Mouse (Mus musculus) cerebellum, adult 9-10 months (tissue): ENCODE measurements around the gene Usp5.

Experiments used
- DNase-seq: peaks from one replicate; pipeline ENCODE4 v3.0.0; 2022

Gene Usp5

DNA sequence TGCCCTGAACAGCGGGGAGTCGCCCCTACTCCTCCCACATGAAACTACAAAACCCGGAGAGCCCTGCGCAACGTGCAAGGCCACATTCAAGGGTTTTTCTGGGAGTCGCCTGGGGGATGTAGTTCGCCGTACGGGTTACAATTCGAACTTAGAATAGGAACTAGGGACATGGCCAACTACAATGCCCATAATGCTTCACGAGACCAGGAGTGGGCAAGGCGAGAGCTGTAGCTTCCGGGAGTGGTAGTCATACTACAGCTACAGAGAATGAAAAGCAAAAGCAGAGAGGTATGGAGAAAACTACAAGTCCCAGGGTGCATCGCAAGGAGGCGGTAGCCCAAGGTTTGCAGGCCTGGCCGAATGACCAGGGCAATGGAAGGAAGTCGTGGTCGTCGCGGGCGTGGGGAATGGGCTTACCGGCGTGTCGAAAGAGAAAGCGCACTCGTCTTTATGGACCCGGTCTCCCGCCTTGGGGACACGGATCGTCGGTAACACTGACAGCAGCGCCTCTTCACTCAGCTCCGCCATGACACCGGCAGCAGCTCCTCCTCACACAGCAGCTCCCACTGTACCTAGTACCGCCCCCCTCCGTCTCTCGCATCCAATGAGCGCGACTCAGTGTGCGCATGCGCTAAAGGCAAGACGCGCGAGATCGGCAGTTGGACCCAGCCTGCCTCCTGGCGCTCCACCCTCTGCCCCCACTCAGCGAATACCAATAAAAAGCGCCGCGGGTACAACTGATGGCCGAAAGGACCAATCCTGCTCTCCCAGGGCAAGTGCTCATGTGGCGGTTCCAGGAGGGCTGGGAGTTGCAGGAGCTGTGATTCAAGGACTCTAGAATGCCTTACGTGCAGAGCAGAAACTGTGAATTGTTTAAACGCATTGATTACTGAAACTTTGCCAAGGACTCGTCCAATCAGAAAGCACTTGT is at the start of gene Usp5, which contains the start of gene Cdca3:
TSS of gene Usp5 (minus strand) at position 617 of the 931 bp plus-strand sequence.
TSS of gene Cdca3 (plus strand) at position 680 of the 931 bp plus-strand sequence.
- peak; percentile 100 for DNase-seq

DNA sequence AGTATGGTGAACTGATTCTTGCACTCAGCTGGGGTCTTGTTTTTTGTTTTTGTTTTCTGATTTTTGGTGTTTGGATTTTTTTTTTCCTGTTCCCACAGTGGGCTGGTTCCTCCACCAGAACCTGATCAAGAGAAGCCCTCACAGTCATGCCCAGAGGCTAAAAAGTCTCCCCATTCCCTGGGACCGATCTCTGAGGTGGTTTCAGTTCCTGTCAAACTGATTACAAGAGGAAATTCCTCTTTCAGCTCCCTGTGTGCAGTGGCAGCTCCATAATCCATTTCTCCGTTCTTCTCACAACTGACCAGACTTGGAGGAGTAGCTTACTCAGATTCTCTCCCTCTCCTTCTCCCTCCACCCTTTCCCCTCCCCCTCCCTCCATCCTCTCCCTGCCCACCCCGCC is 45.1 kb upstream of the Usp5 start:
- no peak for DNase-seq

DNA sequence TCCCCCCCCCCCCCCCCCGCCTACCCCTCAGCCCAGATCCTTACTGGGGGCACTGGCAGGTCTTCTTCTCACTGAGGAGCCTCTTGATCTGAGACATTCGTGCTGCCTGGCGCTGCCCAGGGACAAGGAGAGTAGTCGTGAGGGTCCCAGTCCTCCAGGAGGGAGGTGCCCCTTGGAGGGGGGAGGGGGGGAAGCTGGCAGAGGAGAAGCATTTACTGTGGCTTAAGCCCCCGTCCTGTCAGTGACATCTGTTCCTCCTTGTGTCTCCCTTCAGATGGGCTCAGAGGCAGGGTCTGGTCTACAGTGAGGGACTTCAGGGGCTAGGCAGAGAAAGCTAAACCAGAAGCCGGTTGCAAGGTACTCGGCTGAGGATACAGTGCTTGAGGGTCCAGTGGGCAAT is 37.3 kb upstream of the Usp5 start:
- no peak for DNase-seq

DNA sequence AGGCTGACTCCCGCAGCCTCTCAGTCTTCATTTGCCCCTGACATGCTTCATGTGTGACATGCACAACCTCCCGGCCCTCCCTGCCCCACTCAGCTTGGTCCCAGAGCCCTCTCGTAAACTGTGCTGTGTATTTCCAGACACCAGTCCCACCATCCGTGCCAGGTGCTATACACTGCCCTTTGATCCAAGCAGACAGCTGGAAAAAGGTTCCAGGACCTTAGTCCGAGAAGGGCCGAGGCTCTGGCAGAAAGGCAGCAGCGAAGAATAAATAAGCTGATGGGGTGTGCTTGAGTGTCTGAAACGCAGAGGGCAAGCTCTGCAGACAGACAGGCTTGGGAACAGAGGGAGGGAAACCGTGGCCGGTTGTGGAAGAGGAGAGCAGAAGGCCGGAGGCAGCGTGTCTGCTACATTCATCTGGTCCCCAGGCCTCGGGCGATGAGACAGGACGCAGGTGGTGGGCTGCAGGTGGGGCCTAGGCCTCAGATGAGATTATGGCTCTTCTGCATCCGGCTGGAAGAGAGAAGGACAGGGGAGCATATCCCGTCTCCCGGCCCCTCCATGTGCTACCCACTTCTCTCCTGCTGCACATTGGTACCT is 36.6 kb upstream of the Usp5 start:
- no peak for DNase-seq

DNA sequence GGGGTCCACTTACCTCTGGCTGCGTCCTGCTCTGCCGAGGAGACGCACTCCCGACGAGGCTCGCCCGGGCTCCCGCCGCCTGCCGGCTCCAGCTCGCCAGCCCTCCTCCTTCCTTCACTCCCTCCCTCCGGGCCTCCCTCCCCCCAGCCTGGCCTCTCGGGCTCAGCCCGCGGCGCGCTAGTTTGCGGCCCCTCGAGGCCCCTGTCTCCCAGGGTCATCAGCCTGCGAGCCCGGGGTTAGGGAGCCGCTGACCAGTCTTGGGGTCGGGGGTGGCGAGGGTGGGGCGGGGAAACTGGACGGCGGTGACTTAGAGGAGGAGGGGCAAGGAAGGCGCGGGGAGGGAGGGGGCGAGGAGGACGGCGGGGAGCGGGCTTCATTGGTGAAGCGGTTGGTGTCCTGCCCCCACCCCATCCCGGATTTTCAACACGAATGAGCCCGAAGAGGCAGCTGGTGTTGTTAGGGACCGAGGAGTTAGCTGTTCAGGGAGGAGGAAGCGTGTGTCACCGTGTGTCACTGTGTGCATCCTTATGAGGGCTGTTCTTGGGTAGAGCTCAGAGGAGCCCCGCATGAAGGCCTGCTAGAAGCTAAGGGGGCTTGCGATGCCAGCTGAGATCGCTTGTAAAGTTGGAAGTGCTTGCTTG is 34.5 kb upstream of the Usp5 start, which contains the start of gene Gpr162:
TSS of gene Gpr162 (minus strand) at position 326 of the 641 bp plus-strand sequence.
- DNase-seq = peak; percentile 80

DNA sequence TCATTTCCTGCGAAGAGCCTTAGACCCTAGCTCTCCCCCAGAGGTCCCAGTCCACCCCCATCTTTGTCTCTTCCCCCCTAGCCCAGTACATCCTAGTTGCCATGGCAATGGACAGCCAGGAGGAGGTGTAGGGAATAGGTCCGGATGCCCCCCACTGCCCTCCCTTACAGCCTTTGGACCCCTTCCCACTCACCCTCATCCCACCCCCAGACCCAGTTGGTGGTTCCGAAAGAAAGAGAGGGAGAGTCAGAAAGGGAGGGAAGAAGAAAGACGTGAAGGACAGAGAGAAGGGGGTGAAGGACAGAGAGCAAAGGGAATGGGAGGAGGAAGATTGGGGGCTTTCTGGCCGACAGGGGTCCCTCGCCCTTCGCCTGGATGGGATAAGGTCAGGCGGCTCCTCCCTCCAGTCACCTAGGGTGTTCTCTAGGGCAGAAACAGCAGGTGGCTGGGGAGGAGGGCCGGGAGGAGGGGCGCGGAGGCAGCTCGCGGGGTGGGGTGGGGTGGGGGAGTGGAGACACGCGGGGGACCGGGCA is 33.9 kb upstream of the Usp5 start:
- peak; percentile 75 for DNase-seq

DNA sequence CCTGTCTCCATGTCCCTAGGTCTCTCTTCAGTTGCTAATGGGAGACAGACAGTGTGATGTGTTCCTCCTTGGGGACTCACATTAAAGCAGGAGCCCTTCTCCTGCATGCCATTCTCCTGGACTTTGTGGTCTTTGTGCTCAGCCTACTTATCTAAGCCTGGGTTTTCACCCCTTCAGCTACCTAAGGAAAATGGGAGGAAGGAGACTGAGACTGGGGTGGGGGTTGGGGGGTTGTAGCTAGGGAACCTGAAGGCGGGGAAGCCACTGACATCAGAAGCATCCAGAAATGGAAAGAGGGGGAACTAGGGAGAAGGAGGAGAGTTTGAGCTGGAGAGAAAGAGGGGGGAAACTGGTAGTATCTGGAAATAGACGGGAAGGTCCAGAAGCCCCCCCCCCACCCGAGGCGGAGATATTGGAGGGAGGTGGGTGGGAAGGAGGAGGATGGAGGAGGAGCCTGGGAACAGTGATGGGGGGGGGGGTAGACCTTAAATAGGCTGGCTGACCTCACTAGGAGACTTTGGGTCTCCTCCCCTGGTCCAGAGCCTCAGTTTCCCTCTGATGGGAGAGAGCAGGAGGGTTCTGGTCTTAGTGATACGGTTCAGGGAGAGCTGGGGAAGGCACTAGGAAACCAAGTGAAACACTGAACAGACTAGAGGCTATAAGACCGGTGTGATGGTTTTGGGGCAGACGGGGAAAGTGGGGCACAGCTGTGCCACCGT is 33.3 kb upstream of the Usp5 start:
- DNase-seq = peak; percentile 53

DNA sequence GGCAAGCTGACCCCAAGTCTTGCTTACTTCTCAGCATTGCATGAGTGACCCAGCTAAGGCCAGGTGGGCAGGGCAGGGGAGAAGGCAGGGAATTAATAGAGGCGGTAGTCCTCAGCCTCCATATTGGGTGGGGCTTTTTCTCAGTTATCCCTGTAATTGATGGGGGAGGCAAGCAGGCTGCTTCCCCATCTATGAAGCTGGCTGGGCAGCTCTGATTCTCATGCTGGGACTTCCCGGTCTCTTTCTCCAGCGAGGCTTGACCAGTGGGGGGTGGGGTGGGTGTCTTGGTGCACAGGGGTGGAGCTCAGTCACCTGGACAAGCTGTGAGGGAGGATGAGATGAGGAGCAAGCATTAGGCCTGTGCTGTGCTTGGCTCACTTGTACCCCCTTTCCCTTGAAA is 32.5 kb upstream of the Usp5 start:
- no peak for DNase-seq

DNA sequence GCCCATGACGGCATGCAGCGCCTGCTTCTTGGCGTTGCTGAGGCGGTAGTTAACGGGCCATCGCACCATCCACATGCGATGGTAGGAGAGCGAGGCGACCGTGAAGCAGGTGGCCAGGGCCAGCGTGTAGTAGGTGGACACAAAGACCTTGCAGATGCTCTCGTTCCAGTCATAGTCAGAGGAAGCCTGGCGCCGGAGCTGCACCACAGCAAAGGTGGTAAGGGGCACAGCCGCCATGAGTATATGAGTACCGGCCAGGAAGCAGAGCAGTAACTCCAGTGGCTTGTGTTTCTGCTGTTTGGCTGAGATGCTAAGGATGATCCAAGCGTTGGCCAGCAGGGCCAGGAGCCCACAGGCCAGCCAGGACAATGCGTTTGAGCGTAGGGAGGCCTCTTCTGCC is 32.0 kb upstream of the Usp5 start:
- peak; percentile 61 for DNase-seq

DNA sequence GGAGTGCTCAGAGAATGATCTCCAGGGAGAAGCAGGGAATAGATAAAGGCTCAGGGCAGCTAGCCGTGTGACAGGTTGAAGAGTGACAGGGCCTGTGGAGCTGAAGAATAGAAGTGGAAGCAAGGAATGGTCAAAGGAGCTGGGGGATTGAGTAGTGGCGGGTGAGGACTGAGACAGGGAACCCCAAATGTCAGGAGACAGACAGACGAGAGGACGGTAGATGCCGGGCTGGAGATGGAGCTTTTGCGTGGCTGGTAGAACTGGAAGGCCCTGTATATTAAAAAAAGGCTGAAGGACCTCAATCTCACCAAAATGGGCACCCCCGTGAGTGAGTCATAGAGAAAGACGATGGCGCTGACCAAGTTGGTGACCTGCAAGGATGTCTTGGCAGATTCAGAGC is 31.2 kb upstream of the Usp5 start:
- peak; percentile 55 for DNase-seq

DNA sequence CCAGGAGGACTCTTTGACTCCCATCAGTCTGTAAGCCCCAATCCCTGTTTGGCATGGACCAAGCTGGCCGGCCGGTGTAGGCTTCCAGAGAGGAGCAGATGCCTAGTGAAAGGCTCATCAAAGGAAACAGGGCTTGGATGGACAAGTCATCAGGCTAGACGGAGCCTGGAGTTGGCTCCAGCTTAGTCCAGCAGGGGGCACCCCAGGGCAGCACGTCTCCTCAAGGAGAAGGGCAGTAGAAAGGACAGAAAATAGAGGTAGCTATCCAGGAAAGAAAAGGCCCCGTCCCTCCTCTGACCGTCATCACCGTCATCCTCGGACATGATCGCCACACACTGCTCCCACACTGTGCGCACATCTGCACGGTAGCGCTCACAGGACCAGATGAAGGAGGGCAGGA is 30.4 kb upstream of the Usp5 start:
- DNase-seq = peak; percentile 95

DNA sequence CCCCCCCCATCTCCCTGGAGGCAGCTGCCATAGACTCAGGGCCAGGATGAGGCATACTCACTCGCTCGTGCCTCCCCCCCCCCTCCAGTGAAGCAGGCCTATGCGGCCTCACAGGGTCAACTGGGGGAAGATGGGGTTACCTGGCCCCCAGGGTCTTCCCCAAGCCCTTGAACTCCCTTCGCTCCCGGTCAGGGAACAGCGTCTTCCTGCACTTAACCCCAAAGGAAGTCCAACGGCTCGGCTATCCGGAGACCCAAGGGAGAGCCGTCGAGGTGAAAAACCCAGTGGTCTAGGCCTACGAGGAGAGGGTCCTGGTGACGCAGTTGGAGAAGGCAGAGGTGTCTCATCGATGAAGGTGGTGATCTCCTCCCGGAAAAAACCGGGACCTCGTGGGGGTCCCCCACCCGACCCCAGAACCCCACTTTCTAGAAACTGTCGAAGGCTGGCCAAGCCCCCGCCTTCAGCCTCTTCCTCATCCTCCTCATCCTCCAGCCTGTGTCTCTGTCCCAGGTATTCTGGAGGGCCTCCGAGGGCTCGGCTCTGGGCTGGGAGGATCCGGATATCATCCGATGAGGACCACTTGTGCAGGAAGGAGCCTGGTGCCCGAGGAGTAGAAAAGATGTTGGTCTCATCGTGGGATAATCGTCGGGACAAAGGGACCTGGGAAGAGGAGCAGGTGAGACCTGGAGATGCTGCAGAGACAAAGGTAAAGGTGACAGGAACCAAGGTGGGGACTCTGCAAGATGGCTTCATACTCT is 29.5 kb upstream of the Usp5 start:
- DNase-seq = peak; percentile 54

DNA sequence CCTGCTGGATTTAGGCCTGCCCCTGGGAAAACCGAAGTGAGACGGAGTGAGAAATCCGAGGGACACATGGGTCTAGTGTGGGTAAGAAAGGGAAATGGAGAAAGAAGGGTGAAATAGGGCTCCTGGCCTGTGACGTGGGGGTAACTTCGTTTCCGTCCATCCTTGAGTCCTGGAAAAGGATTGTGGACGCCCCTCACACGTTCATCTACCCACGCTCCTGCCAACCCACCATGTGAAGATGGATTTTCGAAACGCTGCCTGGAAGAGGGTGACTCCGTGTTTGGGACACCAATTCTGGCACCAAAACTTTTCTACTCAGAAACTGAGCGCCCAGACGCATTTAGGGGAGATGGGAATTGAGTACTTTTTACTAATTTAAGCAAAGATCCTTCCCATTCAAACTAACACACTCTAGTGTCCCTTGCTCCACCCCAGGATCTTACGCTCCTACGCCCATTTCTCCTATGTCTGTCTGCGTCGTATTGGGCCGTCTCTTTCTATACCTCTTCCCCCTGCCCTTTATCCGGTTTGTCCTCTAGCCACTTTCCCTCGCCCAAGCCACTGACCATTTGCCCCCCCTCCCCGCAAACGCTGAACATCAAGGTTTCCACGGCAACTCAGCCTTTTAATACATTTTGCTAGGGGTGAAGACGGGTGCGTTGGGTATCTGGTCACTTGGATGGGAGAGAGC is 28.7 kb upstream of the Usp5 start:
- DNase-seq = no peak

DNA sequence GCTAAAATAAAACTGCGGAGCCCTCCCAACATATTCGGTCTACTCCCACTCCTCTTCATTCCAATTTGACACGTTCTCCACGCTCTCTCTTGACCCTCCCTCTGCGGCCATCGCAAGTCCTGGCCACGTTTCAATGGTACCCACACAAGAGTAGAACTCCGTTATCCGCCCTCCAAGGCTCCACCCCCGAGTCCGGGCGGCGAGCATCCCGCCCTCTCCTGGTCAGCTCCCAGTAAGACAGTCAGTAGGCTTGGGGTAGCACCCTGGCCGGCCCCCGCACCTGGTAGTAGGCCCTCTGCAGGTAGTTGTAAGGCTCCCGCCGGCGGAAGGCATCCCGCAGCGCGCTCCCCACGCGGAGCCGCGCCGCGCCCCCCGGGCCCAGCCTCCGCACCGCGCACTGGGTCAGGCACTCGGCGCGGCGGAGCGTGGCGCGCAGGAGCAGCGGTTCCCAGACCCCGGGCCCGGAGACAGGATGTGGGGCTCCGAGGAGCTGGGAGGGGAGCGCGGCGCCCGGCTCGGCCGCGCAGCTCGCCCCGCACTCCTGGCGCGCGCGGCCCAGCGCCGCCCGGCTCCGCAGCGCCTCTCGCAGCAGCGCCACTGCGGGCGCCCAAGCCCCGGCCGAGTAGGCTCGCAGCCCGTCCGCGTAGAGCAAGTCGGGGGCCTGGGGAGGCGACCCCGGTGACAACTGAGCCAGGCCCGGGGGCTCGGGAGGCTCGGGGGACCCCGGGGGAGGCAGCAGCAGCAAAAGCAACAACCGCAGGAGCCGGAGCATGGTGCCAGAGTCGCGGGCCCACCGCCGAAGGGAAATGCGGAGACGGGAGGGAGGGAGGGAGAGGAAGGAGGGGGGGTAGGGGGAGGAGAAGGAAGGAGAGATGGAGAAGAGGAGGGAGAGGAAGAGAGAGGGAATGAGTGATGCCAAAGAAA is 27.9 kb upstream of the Usp5 start, which contains the start of gene P3h3:
TSS of gene P3h3 (minus strand) at position 837 of the 924 bp plus-strand sequence.
- DNase-seq = peak; percentile 94

DNA sequence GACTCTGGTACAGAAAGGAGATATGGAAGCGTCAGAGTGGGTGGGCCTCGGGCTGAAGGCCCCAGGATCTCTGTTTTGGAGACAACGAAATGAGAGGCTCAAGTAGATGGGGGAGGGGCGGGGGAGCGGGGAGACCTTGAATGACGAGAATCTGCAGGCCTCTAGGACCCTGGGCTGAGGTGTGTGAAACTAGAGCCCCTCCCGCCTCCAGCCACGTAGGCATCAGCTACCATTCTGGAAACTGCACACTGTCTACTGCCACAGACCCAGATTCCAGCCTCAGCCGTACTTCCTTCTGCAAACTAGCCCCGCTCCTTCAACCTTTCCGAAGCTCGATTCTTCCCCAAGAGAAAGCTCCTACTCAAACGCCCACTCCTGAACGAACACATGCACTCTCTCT is 27.0 kb upstream of the Usp5 start:
- DNase-seq = peak; percentile 59

DNA sequence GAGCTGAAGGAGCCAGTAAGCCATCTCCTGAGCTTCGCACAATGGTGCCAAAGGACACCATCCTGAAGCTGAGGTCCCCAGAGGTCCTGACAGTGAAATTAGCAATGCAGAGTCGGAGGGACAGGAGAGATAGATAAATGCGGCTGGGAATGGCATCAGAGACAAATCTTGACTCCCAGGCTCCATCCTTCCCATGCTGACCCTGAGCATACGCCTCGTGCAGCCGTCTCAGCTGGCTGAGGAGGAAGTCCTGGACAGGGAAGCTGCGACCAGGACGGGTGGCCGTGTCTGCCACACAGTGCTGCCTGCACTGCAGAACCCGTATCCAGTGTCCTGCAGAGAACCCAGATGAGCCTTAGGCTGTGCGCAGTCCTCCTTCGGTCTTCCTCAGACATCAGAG is 25.4 kb upstream of the Usp5 start:
- no peak for DNase-seq

DNA sequence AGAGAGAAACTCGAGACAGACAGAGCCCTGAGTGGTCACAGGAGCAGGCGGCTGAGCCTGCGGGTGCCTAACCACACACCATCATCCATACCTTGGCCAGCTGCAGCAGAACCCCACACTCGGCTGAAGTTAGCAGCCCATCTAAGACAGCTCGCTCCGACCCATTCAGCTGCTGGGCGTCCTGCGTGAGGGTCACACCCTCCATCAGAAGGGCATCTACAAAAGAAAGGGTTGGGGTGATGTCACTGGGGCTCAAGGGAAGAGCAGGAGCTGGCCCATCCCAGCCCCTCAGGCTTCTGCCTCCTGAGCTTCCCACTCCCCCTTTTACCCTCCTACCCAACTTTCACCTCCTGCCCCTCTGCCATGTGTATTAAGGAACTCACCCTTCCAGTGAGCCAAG is 21.3 kb upstream of the Usp5 start:
- no peak for DNase-seq

DNA sequence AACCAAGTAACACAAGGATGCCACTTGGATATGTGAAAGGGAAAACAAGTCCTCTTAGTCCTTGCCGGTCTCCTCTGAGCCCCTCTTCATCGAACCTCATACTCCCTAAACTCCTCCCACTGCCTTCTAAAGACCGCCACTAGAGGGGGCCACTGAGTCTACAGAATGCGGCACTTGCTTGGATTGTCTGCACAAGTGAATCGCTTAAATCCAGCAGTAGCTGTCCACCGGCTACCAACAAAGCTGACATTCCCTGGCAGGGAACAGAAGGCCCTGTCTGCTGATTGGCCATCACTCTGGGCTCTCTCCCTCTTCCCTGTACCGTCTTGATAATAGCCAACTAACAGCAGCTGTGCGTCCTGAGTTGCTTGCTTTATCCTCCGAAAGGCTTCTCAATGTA is 18.0 kb upstream of the Usp5 start:
- DNase-seq = peak; percentile 98

DNA sequence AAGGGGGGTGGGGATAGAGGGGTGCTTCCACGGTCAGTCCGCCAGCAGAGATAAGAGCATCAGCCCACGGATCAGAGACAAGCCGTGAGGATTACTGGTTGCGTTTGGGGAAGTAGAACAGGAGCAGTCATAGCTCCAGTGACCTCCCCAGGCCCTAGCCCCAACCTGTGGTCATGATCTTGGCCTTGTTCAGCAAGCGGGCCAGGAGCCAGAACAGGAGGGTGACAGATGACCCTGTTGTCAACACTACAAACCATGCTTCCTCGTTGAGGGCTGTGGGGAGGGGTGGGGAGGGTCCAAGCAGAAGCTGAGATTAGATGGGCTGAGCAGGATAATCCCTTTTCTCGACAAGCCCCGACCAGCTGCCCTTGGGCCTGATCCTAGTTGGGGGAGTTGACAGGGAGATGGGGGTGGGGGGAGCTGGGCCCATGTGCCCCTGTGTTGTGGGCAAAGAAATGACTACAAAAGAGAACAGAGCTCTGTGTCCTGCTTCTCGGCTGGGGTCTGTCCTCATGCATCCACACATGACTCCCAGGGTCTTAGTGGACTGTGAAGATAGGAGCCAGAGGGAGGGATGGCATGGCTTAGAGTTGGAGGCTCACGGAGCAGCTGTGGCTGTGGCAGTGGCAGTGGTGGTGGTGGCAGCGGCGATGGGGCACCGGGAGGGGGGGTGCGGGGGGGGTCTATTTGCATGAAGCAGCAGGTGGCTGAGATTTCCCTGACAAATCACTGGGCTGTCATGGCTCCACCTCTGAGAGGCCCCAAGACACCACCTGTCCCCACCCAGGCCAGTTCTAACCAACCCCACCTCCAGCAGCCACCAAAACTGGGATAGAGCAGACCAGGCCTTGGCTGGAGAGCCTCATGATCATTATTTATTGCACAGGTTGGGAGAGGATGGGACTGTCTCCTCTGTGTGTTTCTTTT is 11.2 kb upstream of the Usp5 start, which contains the start of gene Gnb3:
TSS of gene Gnb3 (minus strand) at position 35 of the 927 bp plus-strand sequence.
- DNase-seq = no peak
